Mouse (Mus musculus): Measurements from ENCODE around the gene Ttc28. TPM values are rescaled to one million over a fixed set of nuclear protein-coding genes. Genes with fewer than 3 reads are reported as not detected.

The Ttc28 gene
- polyA plus RNA-seq, 1 experiment from 2014 or later: 18.8 TPM

DNA sequence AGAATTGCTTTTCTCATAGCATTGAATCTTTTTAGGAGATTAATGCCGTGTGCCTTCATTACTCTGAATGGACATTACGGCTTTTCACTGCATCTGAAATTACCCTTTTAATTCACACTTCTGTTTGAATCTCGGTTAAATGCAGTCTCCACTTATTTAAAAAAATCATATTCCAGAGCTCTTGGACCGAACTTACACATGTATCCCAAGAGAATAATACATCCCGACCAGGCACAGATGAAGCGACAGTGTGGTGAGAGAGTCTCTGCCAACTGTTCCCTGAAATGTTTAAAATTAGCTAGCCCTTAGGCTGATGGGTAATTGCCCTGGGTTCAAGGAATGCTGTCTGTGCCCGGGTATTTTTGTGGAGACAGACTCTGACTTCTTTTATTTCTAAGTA lies 118.1 kb downstream of the Ttc28 start:
- H3K27me3 ChIP-seq (replicated peaks): no peaks in the 10 kb centered on the region
- 29% methylated on average over 7 of the region's 7 CpGs for WGBS
- 0 out of 2 replicates have a peak, but pooled peaks have one; percentile 29 for ATAC-seq (ENCODE audit: low FRiP score)
- H3K36me3 ChIP-seq: no peaks in the 10 kb centered on the region
- peak overlapping the region; percentile 78 for H3K27ac ChIP-seq (replicated peaks)
- H3K4me2 ChIP-seq: peak overlapping the region; percentile 25; the same call in 1 of the 2 replicates
- no peak overlapping the region for H3K4me3 ChIP-seq (replicated peaks)
- H3K9ac ChIP-seq (replicated peaks): no peak overlapping the region
- no peaks in the 10 kb centered on the region for H3K9me3 ChIP-seq (replicated peaks)
- H3K4me1 ChIP-seq: peaks cover 43% of the 10 kb centered on the region

DNA sequence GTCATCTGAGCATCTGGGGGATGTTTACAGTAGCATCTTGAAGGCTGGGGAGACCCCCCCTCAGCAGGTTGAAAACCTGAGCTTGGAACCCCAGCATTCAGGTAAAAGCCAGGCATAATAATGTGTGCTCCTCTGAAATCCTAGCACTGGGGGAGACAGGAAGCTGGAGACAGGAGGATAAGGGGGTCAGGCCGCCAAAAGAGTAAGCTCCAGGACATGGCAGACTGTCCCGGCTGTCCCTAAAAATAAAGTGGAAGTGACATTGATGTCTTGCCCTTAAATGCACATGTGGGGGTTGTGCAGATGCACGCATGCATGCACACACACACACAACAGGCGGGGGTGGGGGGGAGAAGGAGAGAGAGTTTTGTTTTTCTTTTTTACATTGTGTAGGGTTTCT lies 118.7 kb downstream of the Ttc28 start:
- Histone ChIP-seq H3K4me2 (no peak overlapping the region), H3K27me3 (replicated peaks) (no peaks in the 10 kb centered on the region), H3K27ac (replicated peaks) (peak overlapping the region; percentile 78; the same call in 1 of the 2 replicates), H3K9me3 (replicated peaks) (no peaks in the 10 kb centered on the region), H3K36me3 (no peaks in the 10 kb centered on the region), H3K4me3 (replicated peaks) (no peak overlapping the region), H3K9ac (replicated peaks) (no peak overlapping the region), H3K4me1 (peaks cover 43% of the 10 kb centered on the region)
- ATAC-seq (ENCODE audit: low FRiP score): no peak
- WGBS: 46% methylated on average over 4 of the region's 4 CpGs

DNA sequence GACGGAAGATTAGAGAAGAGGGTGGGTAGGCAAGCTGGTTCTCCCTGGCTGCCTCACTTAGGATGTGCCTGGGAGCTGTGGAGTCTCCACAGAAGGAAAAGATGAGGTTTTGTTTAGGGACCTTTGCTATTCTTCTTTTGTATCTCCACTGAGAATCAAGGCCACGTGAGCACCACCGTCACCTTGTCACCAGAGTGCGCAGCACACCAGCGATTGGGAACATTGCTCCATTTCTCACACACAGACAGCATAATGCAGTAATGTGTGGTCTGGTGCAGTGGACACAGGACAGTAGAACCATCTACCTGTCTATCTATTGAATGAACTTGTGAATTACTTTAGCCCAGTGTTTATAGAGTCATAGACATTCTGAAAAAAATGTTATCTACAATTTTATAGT lies 121.3 kb downstream of the Ttc28 start:
- no peak overlapping the region for H3K4me2 ChIP-seq
- peaks cover 43% of the 10 kb centered on the region for H3K4me1 ChIP-seq
- no peak overlapping the region for H3K9ac ChIP-seq (replicated peaks)
- no peaks in the 10 kb centered on the region for H3K9me3 ChIP-seq (replicated peaks)
- no peaks in the 10 kb centered on the region for H3K27me3 ChIP-seq (replicated peaks)
- H3K4me3 ChIP-seq (replicated peaks): no peak overlapping the region
- 59% methylated on average over 5 of the region's 5 CpGs for WGBS
- no peak for ATAC-seq (ENCODE audit: low FRiP score)
- no peak overlapping the region for H3K27ac ChIP-seq (replicated peaks)
- no peaks in the 10 kb centered on the region for H3K36me3 ChIP-seq

DNA sequence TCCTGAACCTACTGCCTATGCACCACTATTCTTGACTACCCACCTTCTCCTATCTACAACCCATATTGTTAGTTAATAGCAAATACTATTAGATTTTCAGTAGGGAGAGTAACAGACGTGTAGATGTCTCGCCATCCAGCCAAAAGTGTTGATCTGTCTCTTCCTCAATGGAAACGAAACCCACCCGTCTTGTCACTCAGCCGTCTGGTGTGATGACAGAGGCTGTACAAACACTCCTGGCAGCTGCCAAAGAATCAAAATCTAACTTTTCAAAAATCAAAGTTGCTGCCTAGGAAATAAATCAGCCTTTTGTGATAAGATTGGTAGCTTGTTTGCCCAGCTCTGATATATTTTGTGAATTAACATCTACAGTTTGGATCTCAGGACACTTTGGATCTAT lies 123.6 kb downstream of the Ttc28 start:
- no peak overlapping the region for H3K27ac ChIP-seq (replicated peaks)
- H3K4me1 ChIP-seq: peaks cover 47% of the 10 kb centered on the region
- H3K4me3 ChIP-seq (replicated peaks): no peak overlapping the region
- no peak for ATAC-seq (ENCODE audit: low FRiP score)
- H3K27me3 ChIP-seq (replicated peaks): no peaks in the 10 kb centered on the region
- H3K4me2 ChIP-seq: no peak overlapping the region
- H3K9ac ChIP-seq (replicated peaks): no peak overlapping the region
- no peaks in the 10 kb centered on the region for H3K9me3 ChIP-seq (replicated peaks)
- no peaks in the 10 kb centered on the region for H3K36me3 ChIP-seq
- WGBS: 95% methylated on average over 5 of the region's 5 CpGs

DNA sequence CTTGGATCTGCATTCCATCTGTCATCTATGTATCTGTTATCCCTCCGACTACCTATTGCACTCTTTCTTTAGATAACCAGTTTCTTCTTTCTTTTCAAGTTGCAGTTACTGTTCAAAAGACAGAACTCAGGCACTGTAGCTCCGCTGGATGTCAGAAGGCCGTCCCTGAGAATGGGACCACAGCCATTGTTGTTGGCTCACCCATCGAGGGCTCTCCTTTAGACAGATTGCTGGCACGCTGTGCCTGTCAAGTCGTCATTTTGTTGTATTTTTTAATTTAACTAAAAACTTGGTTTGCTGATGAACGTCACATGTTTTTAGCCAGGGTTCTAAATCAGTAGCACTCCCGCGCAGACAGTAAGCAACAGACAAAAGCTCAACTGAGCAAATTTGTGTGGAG lies 124.1 kb downstream of the Ttc28 start:
- Histone ChIP-seq H3K36me3 (no peaks in the 10 kb centered on the region), H3K9ac (replicated peaks) (no peak overlapping the region), H3K27ac (replicated peaks) (no peak overlapping the region), H3K27me3 (replicated peaks) (no peaks in the 10 kb centered on the region), H3K4me3 (replicated peaks) (no peak overlapping the region), H3K9me3 (replicated peaks) (no peaks in the 10 kb centered on the region), H3K4me2 (no peak overlapping the region), H3K4me1 (peaks cover 46% of the 10 kb centered on the region)
- 90% methylated on average over 9 of the region's 9 CpGs for WGBS
- no peak for ATAC-seq (ENCODE audit: low FRiP score)

DNA sequence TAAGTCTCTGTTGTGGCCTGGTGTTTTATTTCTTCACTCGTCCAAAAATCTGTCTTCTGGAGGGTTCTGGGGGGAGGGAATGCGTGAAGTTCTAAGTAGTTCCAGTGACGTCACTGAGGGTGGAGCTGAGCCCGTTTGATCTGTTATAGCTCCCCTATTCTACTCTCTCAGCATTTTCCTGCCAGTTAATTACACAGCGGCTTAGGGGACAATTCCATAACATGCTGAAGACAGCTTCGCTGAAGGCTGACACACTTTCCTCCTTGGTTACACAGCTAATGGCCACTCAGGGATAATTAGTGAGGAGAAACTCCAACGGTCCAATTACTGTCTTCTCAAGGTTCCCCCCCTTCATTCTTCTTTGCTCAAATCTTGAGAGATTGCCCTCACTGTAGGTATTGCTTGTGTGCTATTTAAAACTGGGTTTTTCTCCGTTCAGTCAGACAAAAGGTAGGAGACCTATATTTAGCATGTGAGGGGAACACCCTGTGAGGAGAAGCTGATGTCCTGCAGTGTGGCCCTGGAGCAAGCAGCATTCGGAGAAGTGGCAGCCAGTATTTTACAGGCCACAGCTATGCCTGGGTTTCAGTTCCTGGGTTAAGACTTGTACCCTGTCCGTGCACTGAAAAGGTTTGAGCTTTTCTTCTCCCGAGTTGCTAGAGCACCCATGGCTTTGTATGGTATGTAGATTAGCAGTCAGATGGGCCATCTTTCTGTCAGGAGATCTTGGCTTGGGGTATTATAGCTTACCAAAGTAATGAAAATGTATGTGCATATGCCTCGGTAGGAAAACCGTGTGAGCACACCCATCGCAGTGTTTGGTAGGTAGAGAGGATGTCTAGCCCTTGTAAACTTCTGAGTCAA lies 126.9 kb downstream of the Ttc28 start:
- whole genome bisulfite sequencing: 40% methylated on average over 14 of the region's 14 CpGs
- H3K36me3 ChIP-seq: no peaks in the 10 kb centered on the region
- H3K9me3 ChIP-seq (replicated peaks): no peaks in the 10 kb centered on the region
- no peak overlapping the region for H3K4me2 ChIP-seq
- peak overlapping the region; percentile 71 for H3K27ac ChIP-seq (replicated peaks)
- ATAC-seq (ENCODE audit: low FRiP score): peak; percentile 78
- peaks cover 54% of the 10 kb centered on the region for H3K4me1 ChIP-seq
- no peak overlapping the region for H3K4me3 ChIP-seq (replicated peaks)
- H3K9ac ChIP-seq (replicated peaks): no peak overlapping the region
- no peaks in the 10 kb centered on the region for H3K27me3 ChIP-seq (replicated peaks)

DNA sequence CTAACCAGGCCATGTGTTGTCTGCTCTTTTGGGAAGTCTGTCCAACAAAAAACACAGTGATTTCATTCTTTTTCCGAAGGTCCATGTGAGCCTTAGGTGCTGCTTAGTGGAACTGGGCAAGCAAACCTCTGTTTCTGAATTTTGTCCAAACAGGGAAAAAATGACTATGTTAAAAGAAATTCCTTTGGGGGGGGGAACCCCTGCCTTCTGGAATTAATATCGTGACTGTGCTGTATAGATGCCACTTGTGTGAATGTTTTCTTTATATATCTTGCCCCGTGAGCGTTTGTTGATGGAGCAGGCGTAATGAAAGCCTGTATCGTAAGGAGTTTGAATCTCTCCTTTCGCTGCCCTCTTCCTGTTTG lies 127.5 kb downstream of the Ttc28 start:
- no peak for ATAC-seq (ENCODE audit: low FRiP score)
- Histone ChIP-seq H3K36me3 (no peaks in the 10 kb centered on the region), H3K27me3 (replicated peaks) (no peaks in the 10 kb centered on the region), H3K27ac (replicated peaks) (peak overlapping the region; percentile 71), H3K4me3 (replicated peaks) (no peak overlapping the region), H3K9me3 (replicated peaks) (no peaks in the 10 kb centered on the region), H3K4me1 (peaks cover 54% of the 10 kb centered on the region), H3K9ac (replicated peaks) (no peak overlapping the region), H3K4me2 (no peak overlapping the region)
- WGBS: 77% methylated on average over 7 of the region's 7 CpGs

DNA sequence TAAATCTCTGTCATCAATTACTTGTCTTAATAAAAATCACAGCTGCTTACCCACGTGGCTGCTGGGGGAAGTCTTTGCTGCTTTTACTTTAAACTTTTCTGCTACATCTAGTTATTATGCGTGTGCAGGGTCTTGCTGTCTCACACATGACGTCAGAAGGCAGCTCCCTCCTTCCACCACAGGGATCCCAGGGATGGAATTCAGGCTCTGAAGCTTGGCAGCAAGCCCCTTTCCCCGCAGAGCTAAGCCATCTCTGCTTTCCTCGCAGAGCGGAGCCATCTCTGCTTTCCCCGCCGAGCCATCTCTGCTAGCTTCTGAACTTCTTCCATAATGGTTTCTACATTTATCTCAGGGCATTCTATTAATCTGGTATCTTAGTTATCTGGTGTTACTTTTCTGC lies 128.3 kb downstream of the Ttc28 start:
- H3K9ac ChIP-seq (replicated peaks): no peak overlapping the region
- H3K4me1 ChIP-seq: peaks cover 62% of the 10 kb centered on the region
- no peaks in the 10 kb centered on the region for H3K9me3 ChIP-seq (replicated peaks)
- H3K4me2 ChIP-seq: no peak overlapping the region
- H3K4me3 ChIP-seq (replicated peaks): no peak overlapping the region
- H3K36me3 ChIP-seq: no peaks in the 10 kb centered on the region
- no peak for ATAC-seq (ENCODE audit: low FRiP score)
- no peak overlapping the region for H3K27ac ChIP-seq (replicated peaks)
- H3K27me3 ChIP-seq (replicated peaks): no peaks in the 10 kb centered on the region
- WGBS: 54% methylated on average over 8 of the region's 8 CpGs

DNA sequence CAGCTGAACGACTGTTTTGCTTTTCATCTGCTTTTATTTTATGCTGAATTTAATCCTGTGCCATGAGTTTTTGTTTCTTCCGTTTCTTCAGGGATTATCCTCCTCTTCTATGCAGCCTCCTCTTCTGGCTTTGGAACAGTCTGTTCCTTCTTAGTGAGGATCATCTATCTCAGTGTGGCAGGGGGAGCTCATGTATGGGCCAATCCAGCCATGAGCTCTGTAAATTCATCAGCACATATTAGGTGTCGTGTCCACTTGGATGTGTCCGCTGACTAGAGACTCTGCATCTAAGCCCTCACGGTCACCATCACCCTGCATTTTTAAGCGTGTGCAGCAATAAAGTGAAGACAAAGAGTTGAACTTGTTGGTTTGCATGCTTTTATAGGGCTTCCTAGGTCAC lies 128.8 kb downstream of the Ttc28 start:
- peaks cover 65% of the 10 kb centered on the region for H3K4me1 ChIP-seq
- WGBS: 87% methylated on average over 6 of the region's 6 CpGs

DNA sequence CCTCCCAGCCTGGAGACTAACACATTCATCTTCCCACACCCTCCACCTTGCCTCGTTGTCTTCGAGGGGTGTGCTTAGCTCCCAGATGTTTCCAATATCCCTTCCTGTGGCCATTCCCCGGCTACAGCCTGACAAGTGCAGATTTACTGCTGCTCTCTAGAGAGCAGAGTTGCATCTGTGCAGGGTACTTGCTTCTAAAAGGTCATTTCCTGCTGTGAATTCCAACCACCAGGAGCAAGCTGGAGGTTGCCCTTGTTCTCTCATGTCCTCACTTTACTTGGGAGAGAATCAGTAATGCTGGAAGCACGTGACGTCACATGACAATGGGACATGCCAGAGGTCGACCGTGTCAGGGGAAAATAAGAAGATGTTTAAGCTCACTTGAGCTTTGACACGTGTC lies 131.7 kb downstream of the Ttc28 start:
- H3K27me3 ChIP-seq (replicated peaks): no peaks in the 10 kb centered on the region
- no peak overlapping the region for H3K9ac ChIP-seq (replicated peaks)
- no peak overlapping the region for H3K4me3 ChIP-seq (replicated peaks)
- peak overlapping the region; percentile 52 for H3K27ac ChIP-seq (replicated peaks)
- ATAC-seq (ENCODE audit: low FRiP score): no peak
- H3K36me3 ChIP-seq: no peaks in the 10 kb centered on the region
- H3K4me2 ChIP-seq: 0 out of 2 replicates have a peak overlapping the region, but pooled peaks have one; percentile 5
- peaks cover 78% of the 10 kb centered on the region for H3K4me1 ChIP-seq
- no peaks in the 10 kb centered on the region for H3K9me3 ChIP-seq (replicated peaks)
- 29% methylated on average over 8 of the region's 8 CpGs for WGBS

More for the DNA sequence above, 128.8 kb downstream of the Ttc28 start:
- no peak for ATAC-seq (ENCODE audit: low FRiP score)
- Histone ChIP-seq H3K9ac (replicated peaks) (no peak overlapping the region), H3K9me3 (replicated peaks) (no peaks in the 10 kb centered on the region), H3K27ac (replicated peaks) (no peak overlapping the region), H3K4me3 (replicated peaks) (no peak overlapping the region), H3K36me3 (no peaks in the 10 kb centered on the region), H3K27me3 (replicated peaks) (no peaks in the 10 kb centered on the region), H3K4me2 (no peak overlapping the region)

DNA sequence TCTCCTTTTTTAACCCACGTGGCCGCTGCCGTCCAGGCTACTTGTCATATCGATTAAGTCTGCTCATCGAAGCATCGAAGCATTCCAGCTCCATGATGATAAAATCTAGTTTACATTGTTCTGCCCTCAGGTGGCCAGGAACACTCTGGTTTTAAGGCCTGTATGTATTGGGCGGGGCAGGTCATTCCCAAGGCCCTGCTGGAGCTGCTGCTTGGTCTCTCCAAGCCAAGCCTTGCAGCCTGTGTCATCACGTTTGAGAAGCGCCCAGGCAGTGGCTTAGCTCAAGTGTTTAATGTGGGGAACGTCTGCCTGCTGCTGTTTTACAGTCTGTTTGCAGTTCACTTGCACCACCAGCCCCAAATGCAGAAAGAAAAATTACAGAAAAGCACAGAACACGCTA lies 132.5 kb downstream of the Ttc28 start:
- Histone ChIP-seq H3K4me1 (peaks cover 70% of the 10 kb centered on the region), H3K36me3 (no peaks in the 10 kb centered on the region)

DNA sequence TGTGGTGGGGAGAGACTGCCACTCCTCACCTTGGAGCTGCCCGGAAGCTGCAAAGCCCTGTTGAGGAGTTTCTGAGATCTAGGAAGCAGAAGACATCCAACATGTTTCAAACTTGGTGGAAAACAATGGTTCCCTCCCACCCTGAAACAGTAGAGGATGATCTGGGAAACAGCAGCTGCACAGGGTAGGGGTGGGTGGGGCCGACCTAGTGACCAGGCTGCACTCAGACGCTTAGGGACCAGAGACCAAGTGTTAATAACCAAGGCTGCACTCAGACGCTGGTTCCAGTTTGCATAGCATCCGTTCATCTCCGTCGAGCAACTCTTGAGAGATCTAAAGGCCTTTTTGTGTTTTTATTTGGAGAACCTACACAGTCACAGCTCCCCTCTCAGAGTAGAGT lies 133.0 kb downstream of the Ttc28 start:
- Histone ChIP-seq H3K4me2 (no peak overlapping the region), H3K4me3 (replicated peaks) (no peak overlapping the region), H3K36me3 (no peaks in the 10 kb centered on the region), H3K9me3 (replicated peaks) (no peaks in the 10 kb centered on the region), H3K9ac (replicated peaks) (no peak overlapping the region), H3K27ac (replicated peaks) (peak overlapping the region; percentile 42; the same call in 1 of the 2 replicates), H3K4me1 (peaks cover 70% of the 10 kb centered on the region), H3K27me3 (replicated peaks) (no peaks in the 10 kb centered on the region)
- no peak for ATAC-seq (ENCODE audit: low FRiP score)
- 59% methylated on average over 7 of the region's 7 CpGs for WGBS

More for the DNA sequence above, 132.5 kb downstream of the Ttc28 start:
- no peak for ATAC-seq (ENCODE audit: low FRiP score)
- H3K9me3 ChIP-seq (replicated peaks): no peaks in the 10 kb centered on the region
- no peak overlapping the region for H3K4me2 ChIP-seq
- peak overlapping the region; percentile 42; the same call in 1 of the 2 replicates for H3K27ac ChIP-seq (replicated peaks)
- no peaks in the 10 kb centered on the region for H3K27me3 ChIP-seq (replicated peaks)
- H3K9ac ChIP-seq (replicated peaks): no peak overlapping the region
- H3K4me3 ChIP-seq (replicated peaks): no peak overlapping the region
- 59% methylated on average over 11 of the region's 11 CpGs for WGBS

Data from neural tube, embryonic 15.5 days (tissue).